Mouse (Mus musculus) MEL (cell line): ENCODE measurements around the gene Ppil6. TPM values are rescaled to one million over a fixed set of nuclear protein-coding genes. Genes with fewer than 3 reads are reported as not detected.

Source experiments
- DNase-seq: peaks from one replicate; pipeline ENCODE4 v3.0.0; 2011; ENCODE audit warnings: low read depth, low spot score
- H3K27ac ChIP-seq: 2 replicates; pipeline ENCODE4 v1.5.1; 2012; ENCODE audit warnings: low read depth, mild to moderate bottlenecking, control low read depth, low read length, moderate library complexity; ENCODE audit not compliant: control insufficient read depth
- H3K27me3 ChIP-seq, 2 experiments: fragments of 150-350 bp in 1 of 2; sonication (generic) in 1 of 2; 2 replicates each; pipeline ENCODE4 v1.6.1; 2012; ENCODE audit warnings: low read length in 2 of 2, mild to moderate bottlenecking in 2 of 2, improper control_type of control experiment in 1 of 2, moderate library complexity in 1 of 2; ENCODE audit not compliant: insufficient read depth in 2 of 2, control insufficient read depth in 1 of 2
- H3K36me3 ChIP-seq, 2 experiments: 2 replicates each; pipeline ENCODE4 v1.6.1; 2012 to 2014; ENCODE audit warnings: low read length in 2 of 2, improper control_type of control experiment in 1 of 2, inconsistent platforms in 1 of 2, mild to moderate bottlenecking in 1 of 2; ENCODE audit not compliant: insufficient read depth in 2 of 2, control insufficient read depth in 1 of 2
- H3K4me1 ChIP-seq, 2 experiments: fragments of 150-350 bp in 1 of 2; sonication (generic) in 1 of 2; 2 replicates each; pipeline ENCODE4 v1.6.1; 2012; ENCODE audit warnings: low read length in 2 of 2, improper control_type of control experiment in 1 of 2, mild to moderate bottlenecking in 1 of 2; ENCODE audit not compliant: insufficient read depth in 2 of 2, control insufficient read depth in 1 of 2
- H3K4me3 ChIP-seq, 2 experiments: fragments of 150-350 bp in 1 of 2; sonication (generic) in 1 of 2; 2 replicates each; pipeline ENCODE4 v1.5.1; 2012; ENCODE audit warnings: low read depth in 2 of 2, low read length in 2 of 2, mild to moderate bottlenecking in 2 of 2, moderate library complexity in 2 of 2, control low read depth in 1 of 2, improper control_type of control experiment in 1 of 2; ENCODE audit not compliant: control insufficient read depth in 1 of 2, insufficient read depth in 1 of 2
- H3K79me2 ChIP-seq: 2 replicates; pipeline ENCODE4 v1.6.1; 2012; ENCODE audit warnings: mild to moderate bottlenecking, low read length, moderate library complexity; ENCODE audit not compliant: control insufficient read depth, poor library complexity, insufficient read depth
- H3K9ac ChIP-seq: 2 replicates; pipeline ENCODE4 v1.6.1; 2012; ENCODE audit warnings: low read depth, mild to moderate bottlenecking, control low read depth, low read length, moderate library complexity; ENCODE audit not compliant: control insufficient read depth, poor library complexity, severe bottlenecking
- H3K9me3 ChIP-seq: fragments of 150-350 bp; sonication (generic); replicated peaks from 2 replicates; pipeline ENCODE4 v1.6.1; 2012; ENCODE audit warnings: mild to moderate bottlenecking, low read length, improper control_type of control experiment, moderate library complexity; ENCODE audit not compliant: insufficient read depth
- E2F4 ChIP-seq: IDR thresholded peaks from 2 replicates; pipeline ENCODE4 v1.6.1; 2011; ENCODE audit warnings: low read depth, low read length, improper control_type of control experiment, borderline replicate concordance
- ELF1 ChIP-seq: IDR thresholded peaks from 2 replicates; pipeline ENCODE4 v1.6.1; 2014; ENCODE audit warnings: low read depth, mild to moderate bottlenecking, inconsistent platforms, low read length, improper control_type of control experiment, moderate library complexity
- EP300 ChIP-seq, 2 experiments: IDR thresholded peaks; 2 replicates each; pipeline ENCODE4 v1.6.1; 2011; ENCODE audit warnings: improper control_type of control experiment in 2 of 2, low read length in 2 of 2, low read depth in 1 of 2, mild to moderate bottlenecking in 1 of 2
- ETS1 ChIP-seq: IDR thresholded peaks from 2 replicates; pipeline ENCODE4 v1.6.1; 2012; ENCODE audit warnings: low read depth, mild to moderate bottlenecking, inconsistent platforms, low read length, improper control_type of control experiment, moderate library complexity
- GATA1 ChIP-seq: IDR thresholded peaks from 2 replicates; pipeline ENCODE4 v1.6.1; 2011; ENCODE audit warnings: low read depth, low read length, improper control_type of control experiment
- KAT2A ChIP-seq: conservative IDR thresholded peaks from 2 replicates; pipeline ENCODE4 v1.6.1; 2012; ENCODE audit warnings: low read depth, low read length, improper control_type of control experiment, inconsistent platforms
- MAX ChIP-seq: IDR thresholded peaks from 2 replicates; pipeline ENCODE4 v1.6.1; 2011; ENCODE audit warnings: low read length, improper control_type of control experiment
- MAZ ChIP-seq: IDR thresholded peaks from 2 replicates; pipeline ENCODE4 v1.6.1; 2012; ENCODE audit warnings: low read depth, mild to moderate bottlenecking, inconsistent platforms, low read length, improper control_type of control experiment
- MXI1 ChIP-seq: IDR thresholded peaks from 2 replicates; pipeline ENCODE4 v1.6.1; 2011; ENCODE audit warnings: mild to moderate bottlenecking, low read depth, low read length, improper control_type of control experiment
- MYB ChIP-seq: IDR thresholded peaks from 2 replicates; pipeline ENCODE4 v1.6.1; 2011; ENCODE audit warnings: mild to moderate bottlenecking, low read depth, low read length, improper control_type of control experiment
- NRF1 ChIP-seq: IDR thresholded peaks from 2 replicates; pipeline ENCODE4 v1.6.1; 2014; ENCODE audit warnings: low read depth, mild to moderate bottlenecking, inconsistent platforms, low read length, improper control_type of control experiment, moderate library complexity; ENCODE audit not compliant: poor library complexity, insufficient read depth, severe bottlenecking
- POLR2AphosphoS2 ChIP-seq: IDR thresholded peaks from 2 replicates; pipeline ENCODE4 v1.6.1; 2011; ENCODE audit warnings: low read length, improper control_type of control experiment
- POLR2AphosphoS5 ChIP-seq: IDR thresholded peaks from 2 replicates; pipeline ENCODE4 v1.6.1; 2012; ENCODE audit warnings: low read depth, borderline replicate concordance, mild to moderate bottlenecking, inconsistent platforms, low read length, moderate library complexity, mixed read lengths
- RAD21 ChIP-seq: IDR thresholded peaks from 2 replicates; pipeline ENCODE4 v1.6.1; 2011; ENCODE audit warnings: mild to moderate bottlenecking, low read depth, low read length, improper control_type of control experiment
- RCOR1 ChIP-seq: IDR thresholded peaks from 2 replicates; pipeline ENCODE4 v1.6.1; 2012; ENCODE audit warnings: low read depth, mild to moderate bottlenecking, inconsistent platforms, low read length, improper control_type of control experiment
- SMC3 ChIP-seq: IDR thresholded peaks from 2 replicates; pipeline ENCODE4 v1.6.1; 2011; ENCODE audit warnings: low read depth, low read length, improper control_type of control experiment
- TCF12 ChIP-seq: IDR thresholded peaks from 2 replicates; pipeline ENCODE4 v1.6.1; 2014; ENCODE audit warnings: low read depth, mild to moderate bottlenecking, inconsistent platforms, low read length, improper control_type of control experiment, moderate library complexity
- UBTF ChIP-seq: IDR thresholded peaks from 2 replicates; pipeline ENCODE4 v1.6.1; 2012; ENCODE audit warnings: low read depth, mild to moderate bottlenecking, inconsistent platforms, low read length, improper control_type of control experiment, moderate library complexity, borderline replicate concordance; ENCODE audit not compliant: insufficient read depth
- USF2 ChIP-seq, 2 experiments: IDR thresholded peaks; 2 replicates each; pipeline ENCODE4 v1.6.1; 2011 to 2012; ENCODE audit warnings: improper control_type of control experiment in 2 of 2, low read length in 2 of 2, borderline replicate concordance in 1 of 2, inconsistent platforms in 1 of 2, low read depth in 1 of 2, mild to moderate bottlenecking in 1 of 2; ENCODE audit not compliant: insufficient read depth in 1 of 2
- ZKSCAN1 ChIP-seq: IDR thresholded peaks from 2 replicates; pipeline ENCODE4 v1.6.1; 2012; ENCODE audit warnings: low read depth, mild to moderate bottlenecking, inconsistent platforms, low read length, improper control_type of control experiment, moderate library complexity
- ZNF384 ChIP-seq: IDR thresholded peaks from 2 replicates; pipeline ENCODE4 v1.6.1; 2012; ENCODE audit warnings: low read depth, mild to moderate bottlenecking, inconsistent platforms, low read length, improper control_type of control experiment
- polyA plus RNA-seq, 2 experiments: library from polyadenylated mRNA; stranded (reverse) in 1 of 2; unstranded in 1 of 2; fragments of >175 nt in 1 of 2; fragments of >200 nt in 1 of 2; gene quantifications; 2 replicates each; pipeline versions ENCODE4 v1.2.1 to v1.2.4; 2012; ENCODE audit warnings: low replicate concordance in 2 of 2, low read depth in 1 of 2; ENCODE audit not compliant: insufficient read length in 2 of 2, insufficient read depth in 1 of 2, missing spikeins in 1 of 2
- total RNA-seq: library from RNA; depleted of rRNA; stranded (reverse); fragments of 300-350 nt; gene quantifications from 2 replicates; pipeline ENCODE4 v1.2.3, GENCODE M21; 2012

The Ppil6 gene
- total and polyA plus RNA-seq, 3 experiments, result not detected

GRCm38 (mm10) chr10:41542057-41542456, 51.8 kb downstream of the Ppil6 start:
- Histone ChIP-seq H3K27ac (no peak overlapping the region), H3K27me3 (peaks cover 0 to 5% of the 10 kb centered on the region in 2 experiments; a peak in 2 of 4 replicates), H3K4me3 (no peak overlapping the region), H3K9ac (no peak overlapping the region), H3K79me2 (no peaks in the 10 kb centered on the region), H3K9me3 (no peaks in the 10 kb centered on the region), H3K4me1 (no peaks in the 10 kb centered on the region), H3K36me3 (no peaks in the 10 kb centered on the region)
- DNase-seq, result no peak
- TF ChIP-seq EP300 (IDR thresholded peaks at IDR 0.05; ENCODE audit: low read depth in 1 of 2, low read length in 2 of 2), result no peak
- no peak for TF ChIP-seq POLR2AphosphoS2
- TF ChIP-seq MYB, result no peak
- no peak for TF ChIP-seq E2F4
- no peak for TF ChIP-seq GATA1
- no peak for TF ChIP-seq TCF12
- TF ChIP-seq ELF1, result no peak
- TF ChIP-seq POLR2AphosphoS5, result no peak
- TF ChIP-seq UBTF, result no peak
- TF ChIP-seq RCOR1, result no peak
- no peak for TF ChIP-seq USF2 (IDR thresholded peaks at IDR 0.05; ENCODE audit: borderline replicate concordance in 1 of 2, insufficient read depth in 1 of 2, low read depth in 1 of 2, low read length in 2 of 2)
- TF ChIP-seq SMC3, result no peak
- no peak for TF ChIP-seq MAX
- TF ChIP-seq MAZ, result no peak
- no peak for TF ChIP-seq RAD21
- no peak for TF ChIP-seq ZNF384

GRCm38 (mm10) chr10:41543439-41543838, 53.2 kb downstream of the Ppil6 start:
- TF ChIP-seq NRF1 (no peak), KAT2A (no peak), MYB (no peak), MAX (no peak), MAZ (no peak), ZKSCAN1 (no peak), EP300 (IDR thresholded peaks at IDR 0.05; ENCODE audit: low read depth in 1 of 2, low read length in 2 of 2) (no peak), ETS1 (no peak), ZNF384 (no peak), MXI1 (no peak)
- TF ChIP-seq, all 39 proteins: peak for 0
- H3K27ac ChIP-seq, result no peak overlapping the region
- peaks cover 0 to 9% of the 10 kb centered on the region in 2 experiments; a peak in 2 of 4 replicates for H3K27me3 ChIP-seq
- H3K9ac ChIP-seq, result no peak overlapping the region
- H3K4me3 ChIP-seq, result no peak overlapping the region
- H3K79me2 ChIP-seq, result no peaks in the 10 kb centered on the region
- no peaks in the 10 kb centered on the region for H3K36me3 ChIP-seq
- DNase-seq, result no peak
- no peaks in the 10 kb centered on the region for H3K4me1 ChIP-seq
- no peaks in the 10 kb centered on the region for H3K9me3 ChIP-seq
